Mouse (Mus musculus): Measurements from ENCODE around the gene Ttn. TPM values are rescaled to one million over a fixed set of nuclear protein-coding genes. Genes with fewer than 3 reads are reported as not detected.

Ttn gene
- polyA plus RNA-seq, 1 experiment from 2014 or later: 0.14 TPM

DNA sequence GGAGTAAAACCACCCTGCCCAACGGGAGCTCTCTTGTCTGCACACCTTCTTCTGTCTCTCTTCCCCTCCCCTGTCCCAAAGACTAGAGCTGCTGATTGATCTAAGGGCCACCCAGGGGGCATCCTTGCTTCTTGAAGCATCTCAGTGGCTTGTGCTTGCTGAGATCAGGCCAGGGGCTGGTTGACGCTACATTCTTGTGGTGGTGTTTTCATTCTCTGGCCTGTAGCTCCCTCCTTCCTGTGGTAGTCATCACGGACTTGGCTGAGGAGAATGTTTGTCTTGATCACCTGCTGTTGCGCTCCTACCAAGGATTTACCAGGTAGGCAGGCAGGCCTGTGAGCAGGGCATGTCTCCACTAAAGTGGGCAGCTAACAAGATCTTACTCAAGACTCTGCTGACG lies 279.6 kb downstream of the Ttn start:
- WGBS: 72% methylated on average over 5 of the region's 5 CpGs
- Histone ChIP-seq H3K4me2 (replicated peaks; ENCODE audit: low read depth, low read length) (no peak overlapping the region), H3K4me1 (ENCODE audit: control insufficient read depth, insufficient read depth, low read length) (no peaks in the 10 kb centered on the region), H3K27ac (ENCODE audit: low read length) (no peak overlapping the region), H3K4me3 (ENCODE audit: low read depth, low read length) (no peak overlapping the region), H3K9ac (replicated peaks; ENCODE audit: low read depth, low read length) (no peak overlapping the region), H3K36me3 (ENCODE audit: control insufficient read depth, insufficient read depth, low read length) (no peaks in the 10 kb centered on the region), H3K27me3 (ENCODE audit: control insufficient read depth, insufficient read depth, low read length) (no peaks in the 10 kb centered on the region), H3K9me3 (ENCODE audit: control insufficient read depth, low read depth, low read length) (no peaks in the 10 kb centered on the region)
- no peak for ATAC-seq (ENCODE audit: insufficient number of reproducible peaks, insufficient read depth, low FRiP score, low read depth)

DNA sequence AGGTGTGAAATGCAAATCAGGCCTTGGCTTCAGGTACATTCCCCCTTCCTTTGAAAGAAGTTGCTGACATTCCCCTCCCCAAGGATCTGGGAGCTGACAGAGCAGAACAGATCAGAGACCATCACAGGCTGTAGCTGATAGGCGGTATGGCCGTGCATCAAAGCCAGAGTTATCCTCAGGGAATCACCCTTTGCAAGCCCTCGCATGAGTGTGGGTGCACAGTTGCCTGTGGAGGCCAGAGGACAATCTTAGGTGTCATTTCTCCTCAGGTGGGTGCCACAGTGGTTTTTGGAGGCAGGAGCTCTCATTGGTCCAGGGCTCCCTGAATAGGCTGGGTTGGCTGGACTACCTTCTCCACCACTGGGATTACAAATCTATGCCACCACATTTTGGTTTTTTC lies 280.2 kb downstream of the Ttn start:
- H3K4me1 ChIP-seq (ENCODE audit: control insufficient read depth, insufficient read depth, low read length): no peaks in the 10 kb centered on the region
- 88% methylated on average over 3 of the region's 3 CpGs for WGBS
- 0 out of 2 replicates have a peak, but pooled peaks cover 4% of the 10 kb centered on the region for H3K36me3 ChIP-seq (ENCODE audit: control insufficient read depth, insufficient read depth, low read length)
- no peak overlapping the region for H3K27ac ChIP-seq (ENCODE audit: low read length)
- H3K9me3 ChIP-seq (ENCODE audit: control insufficient read depth, low read depth, low read length): no peaks in the 10 kb centered on the region
- H3K4me3 ChIP-seq (ENCODE audit: low read depth, low read length): no peak overlapping the region
- no peaks in the 10 kb centered on the region for H3K27me3 ChIP-seq (ENCODE audit: control insufficient read depth, insufficient read depth, low read length)
- H3K9ac ChIP-seq (replicated peaks; ENCODE audit: low read depth, low read length): no peak overlapping the region
- no peak overlapping the region for H3K4me2 ChIP-seq (replicated peaks; ENCODE audit: low read depth, low read length)
- no peak for ATAC-seq (ENCODE audit: insufficient number of reproducible peaks, insufficient read depth, low FRiP score, low read depth)

DNA sequence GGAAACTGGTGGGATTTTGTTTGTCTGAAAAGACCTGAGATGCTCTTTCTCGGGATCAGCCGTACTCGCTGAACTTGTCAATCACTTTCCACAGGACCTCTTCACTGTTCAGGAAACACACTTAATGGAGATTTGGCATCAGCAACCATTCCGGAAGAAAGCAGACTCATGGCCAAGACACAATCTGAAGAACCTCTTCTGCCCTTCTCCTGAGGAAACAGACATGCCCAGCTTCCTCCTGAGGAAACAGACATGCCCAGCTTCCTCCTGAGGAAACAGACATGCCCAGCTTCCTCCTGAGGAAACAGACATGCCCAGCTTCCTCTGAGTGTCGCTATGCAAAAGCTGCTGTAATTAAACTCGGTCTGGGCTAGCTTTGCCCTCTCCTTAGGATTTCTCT lies 287.1 kb downstream of the Ttn start:
- Histone ChIP-seq H3K27ac (ENCODE audit: low read length) (no peak overlapping the region), H3K4me2 (replicated peaks; ENCODE audit: low read depth, low read length) (no peak overlapping the region), H3K36me3 (ENCODE audit: control insufficient read depth, insufficient read depth, low read length) (peaks cover 34% of the 10 kb centered on the region), H3K4me1 (ENCODE audit: control insufficient read depth, insufficient read depth, low read length) (no peaks in the 10 kb centered on the region), H3K27me3 (ENCODE audit: control insufficient read depth, insufficient read depth, low read length) (no peaks in the 10 kb centered on the region), H3K9me3 (ENCODE audit: control insufficient read depth, low read depth, low read length) (no peaks in the 10 kb centered on the region), H3K4me3 (ENCODE audit: low read depth, low read length) (no peak overlapping the region), H3K9ac (replicated peaks; ENCODE audit: low read depth, low read length) (no peak overlapping the region)
- ATAC-seq (ENCODE audit: insufficient number of reproducible peaks, insufficient read depth, low FRiP score, low read depth): no peak
- 79% methylated on average over 6 of the region's 6 CpGs for WGBS

DNA sequence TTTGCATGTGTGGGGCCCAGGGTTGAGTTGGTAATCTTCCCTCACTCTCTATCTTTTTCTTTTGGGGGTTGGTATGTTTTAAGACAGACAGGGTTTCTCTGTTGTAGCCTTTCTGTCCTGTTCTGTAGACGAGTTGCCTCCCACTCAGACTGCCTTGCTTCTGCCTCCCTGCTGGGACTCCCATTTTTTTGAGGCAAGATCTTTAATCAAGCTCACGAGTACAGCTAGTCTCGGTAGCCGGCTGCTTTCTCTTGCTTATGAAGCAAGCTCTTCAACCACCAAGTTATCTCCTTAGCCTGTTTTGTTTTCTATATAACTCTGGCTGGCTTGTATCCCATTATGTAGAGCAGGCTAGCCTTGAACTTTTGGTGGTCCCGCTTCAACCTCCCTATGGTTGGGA lies 288.6 kb downstream of the Ttn start:
- WGBS: 84% methylated on average over 5 of the region's 5 CpGs
- peaks cover 34% of the 10 kb centered on the region for H3K36me3 ChIP-seq (ENCODE audit: control insufficient read depth, insufficient read depth, low read length)
- no peaks in the 10 kb centered on the region for H3K27me3 ChIP-seq (ENCODE audit: control insufficient read depth, insufficient read depth, low read length)

DNA sequence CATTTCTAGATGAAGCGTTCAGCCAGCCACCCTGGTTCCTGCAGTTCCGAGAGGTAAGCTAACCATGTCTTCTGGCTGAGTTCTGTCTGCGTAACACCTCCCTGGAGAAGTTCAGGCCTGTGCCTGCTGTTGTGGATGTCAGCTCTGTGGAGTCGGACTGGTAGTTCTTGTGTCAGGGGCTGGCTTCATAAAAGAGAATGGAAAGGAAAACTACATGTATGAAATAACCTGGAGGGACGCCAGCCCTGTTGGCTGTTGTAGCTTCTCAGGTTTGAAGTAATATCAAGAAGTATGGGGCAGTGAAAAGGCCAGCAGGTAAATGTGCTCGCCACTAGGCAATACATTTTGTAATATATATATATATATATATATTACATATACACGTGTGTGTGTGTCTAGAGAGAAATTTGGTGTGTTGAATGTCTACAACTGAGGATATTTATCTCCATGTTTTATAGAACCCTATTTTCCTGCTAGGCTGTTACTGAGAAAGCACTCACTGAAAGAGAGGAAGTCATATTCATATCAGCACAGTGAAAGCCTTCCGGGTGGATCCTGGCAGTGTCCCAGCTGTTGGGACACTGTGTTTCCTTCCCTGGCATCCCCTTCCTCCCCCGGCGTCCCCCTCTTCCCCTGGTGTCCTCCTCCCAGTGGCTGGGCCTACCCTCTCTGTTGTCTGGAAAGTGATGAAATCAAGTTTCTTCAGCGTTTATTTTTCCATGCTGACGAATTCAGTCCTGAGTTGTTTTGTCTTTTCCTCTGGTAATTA lies 291.7 kb downstream of the Ttn start:
- no peak for ATAC-seq (ENCODE audit: insufficient number of reproducible peaks, insufficient read depth, low FRiP score, low read depth)
- peaks cover 49% of the 10 kb centered on the region for H3K36me3 ChIP-seq (ENCODE audit: control insufficient read depth, insufficient read depth, low read length)
- no peak overlapping the region for H3K27ac ChIP-seq (ENCODE audit: low read length)

More for the DNA sequence above, 288.6 kb downstream of the Ttn start:
- H3K4me3 ChIP-seq (ENCODE audit: low read depth, low read length): no peak overlapping the region
- no peak for ATAC-seq (ENCODE audit: insufficient number of reproducible peaks, insufficient read depth, low FRiP score, low read depth)
- H3K27ac ChIP-seq (ENCODE audit: low read length): no peak overlapping the region
- no peak overlapping the region for H3K9ac ChIP-seq (replicated peaks; ENCODE audit: low read depth, low read length)
- H3K4me2 ChIP-seq (replicated peaks; ENCODE audit: low read depth, low read length): no peak overlapping the region
- no peaks in the 10 kb centered on the region for H3K9me3 ChIP-seq (ENCODE audit: control insufficient read depth, low read depth, low read length)
- no peaks in the 10 kb centered on the region for H3K4me1 ChIP-seq (ENCODE audit: control insufficient read depth, insufficient read depth, low read length)

DNA sequence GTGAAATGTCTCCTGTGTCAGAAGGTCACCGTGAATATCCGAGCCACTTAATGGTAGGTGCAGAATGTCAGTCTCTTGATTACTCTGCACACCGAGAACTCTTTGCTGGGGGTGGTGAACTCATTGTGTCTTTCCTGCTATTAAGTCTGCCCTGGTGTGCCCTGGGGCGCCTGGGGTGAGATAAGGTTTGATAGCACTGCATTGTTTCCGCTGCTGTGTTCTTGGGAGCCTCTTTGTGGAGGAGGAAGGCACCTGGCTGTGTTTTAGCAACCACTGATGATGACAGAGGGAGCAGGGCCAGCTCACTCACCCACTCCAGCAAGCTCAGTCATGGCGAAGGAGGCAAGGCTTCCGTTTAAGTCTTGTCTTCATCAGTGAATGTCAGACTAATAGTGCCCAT lies 294.2 kb downstream of the Ttn start:
- H3K4me2 ChIP-seq (replicated peaks; ENCODE audit: low read depth, low read length): no peak overlapping the region
- no peak overlapping the region for H3K9ac ChIP-seq (replicated peaks; ENCODE audit: low read depth, low read length)
- no peak overlapping the region for H3K4me3 ChIP-seq (ENCODE audit: low read depth, low read length)
- no peaks in the 10 kb centered on the region for H3K4me1 ChIP-seq (ENCODE audit: control insufficient read depth, insufficient read depth, low read length)
- H3K36me3 ChIP-seq (ENCODE audit: control insufficient read depth, insufficient read depth, low read length): peaks cover 43% of the 10 kb centered on the region
- no peak overlapping the region for H3K27ac ChIP-seq (ENCODE audit: low read length)
- no peaks in the 10 kb centered on the region for H3K27me3 ChIP-seq (ENCODE audit: control insufficient read depth, insufficient read depth, low read length)
- WGBS: 52% methylated on average over 7 of the region's 7 CpGs
- no peak for ATAC-seq (ENCODE audit: insufficient number of reproducible peaks, insufficient read depth, low FRiP score, low read depth)
- H3K9me3 ChIP-seq (ENCODE audit: control insufficient read depth, low read depth, low read length): no peaks in the 10 kb centered on the region

More for the DNA sequence above, 291.7 kb downstream of the Ttn start:
- Histone ChIP-seq H3K4me2 (replicated peaks; ENCODE audit: low read depth, low read length) (no peak overlapping the region), H3K27me3 (ENCODE audit: control insufficient read depth, insufficient read depth, low read length) (no peaks in the 10 kb centered on the region), H3K4me1 (ENCODE audit: control insufficient read depth, insufficient read depth, low read length) (no peaks in the 10 kb centered on the region), H3K4me3 (ENCODE audit: low read depth, low read length) (no peak overlapping the region), H3K9me3 (ENCODE audit: control insufficient read depth, low read depth, low read length) (no peaks in the 10 kb centered on the region), H3K9ac (replicated peaks; ENCODE audit: low read depth, low read length) (no peak overlapping the region)
- 84% methylated on average over 12 of the region's 12 CpGs for WGBS

DNA sequence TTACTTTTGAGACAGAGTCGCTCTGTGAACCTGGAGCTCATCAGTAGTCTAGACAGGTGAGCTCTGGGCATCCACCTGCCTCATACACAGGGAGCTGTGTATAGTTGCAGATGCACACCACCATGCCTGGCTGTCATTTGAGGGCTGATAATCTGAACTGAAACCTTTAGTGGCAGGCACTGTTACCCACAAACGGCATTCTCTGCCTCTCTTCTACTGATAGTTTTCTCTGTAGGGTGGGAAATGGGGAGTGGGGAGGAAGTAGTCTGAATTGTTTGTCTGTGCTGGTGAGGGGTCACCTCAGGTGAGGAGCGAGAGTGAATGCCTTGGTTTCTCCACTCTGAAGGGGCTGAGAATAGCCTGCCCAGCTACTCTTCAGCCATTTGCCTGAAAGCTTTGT lies 294.7 kb downstream of the Ttn start:
- H3K4me2 ChIP-seq (replicated peaks; ENCODE audit: low read depth, low read length): no peak overlapping the region
- no peaks in the 10 kb centered on the region for H3K9me3 ChIP-seq (ENCODE audit: control insufficient read depth, low read depth, low read length)
- no peak for ATAC-seq (ENCODE audit: insufficient number of reproducible peaks, insufficient read depth, low FRiP score, low read depth)
- H3K4me3 ChIP-seq (ENCODE audit: low read depth, low read length): no peak overlapping the region
- 73% methylated on average over 3 of the region's 3 CpGs for WGBS
- H3K36me3 ChIP-seq (ENCODE audit: control insufficient read depth, insufficient read depth, low read length): peaks cover 43% of the 10 kb centered on the region
- H3K27ac ChIP-seq (ENCODE audit: low read length): no peak overlapping the region
- H3K27me3 ChIP-seq (ENCODE audit: control insufficient read depth, insufficient read depth, low read length): no peaks in the 10 kb centered on the region
- H3K9ac ChIP-seq (replicated peaks; ENCODE audit: low read depth, low read length): no peak overlapping the region
- no peaks in the 10 kb centered on the region for H3K4me1 ChIP-seq (ENCODE audit: control insufficient read depth, insufficient read depth, low read length)

DNA sequence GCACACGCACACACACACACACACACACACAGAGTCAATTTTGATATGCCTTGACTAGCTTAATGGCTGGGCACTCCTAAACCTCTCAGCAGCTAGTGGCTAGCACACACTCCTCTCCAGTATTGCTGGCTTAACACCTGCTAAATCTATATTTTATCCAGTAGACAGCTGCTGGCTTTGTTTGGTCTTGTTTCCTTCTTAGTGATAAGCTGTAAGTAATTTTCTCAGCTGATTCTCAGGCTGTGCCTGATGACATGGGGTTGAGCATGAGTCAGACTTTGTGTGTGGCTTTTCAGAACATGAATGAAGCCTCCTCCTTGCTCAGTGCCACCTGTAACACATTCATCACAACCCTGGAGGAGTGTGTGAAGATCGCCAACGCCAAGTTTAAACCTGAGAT lies 295.4 kb downstream of the Ttn start:
- no peak overlapping the region for H3K4me3 ChIP-seq (ENCODE audit: low read depth, low read length)
- H3K9ac ChIP-seq (replicated peaks; ENCODE audit: low read depth, low read length): no peak overlapping the region
- H3K9me3 ChIP-seq (ENCODE audit: control insufficient read depth, low read depth, low read length): no peaks in the 10 kb centered on the region
- no peak overlapping the region for H3K4me2 ChIP-seq (replicated peaks; ENCODE audit: low read depth, low read length)
- H3K27ac ChIP-seq (ENCODE audit: low read length): no peak overlapping the region
- H3K27me3 ChIP-seq (ENCODE audit: control insufficient read depth, insufficient read depth, low read length): no peaks in the 10 kb centered on the region
- ATAC-seq (ENCODE audit: insufficient number of reproducible peaks, insufficient read depth, low FRiP score, low read depth): 0 out of 2 replicates have a peak, but pooled peaks have one; percentile 14
- H3K36me3 ChIP-seq (ENCODE audit: control insufficient read depth, insufficient read depth, low read length): peaks cover 46% of the 10 kb centered on the region; the same call in 1 of the 2 replicates
- H3K4me1 ChIP-seq (ENCODE audit: control insufficient read depth, insufficient read depth, low read length): no peaks in the 10 kb centered on the region
- 75% methylated on average over 3 of the region's 3 CpGs for WGBS

DNA sequence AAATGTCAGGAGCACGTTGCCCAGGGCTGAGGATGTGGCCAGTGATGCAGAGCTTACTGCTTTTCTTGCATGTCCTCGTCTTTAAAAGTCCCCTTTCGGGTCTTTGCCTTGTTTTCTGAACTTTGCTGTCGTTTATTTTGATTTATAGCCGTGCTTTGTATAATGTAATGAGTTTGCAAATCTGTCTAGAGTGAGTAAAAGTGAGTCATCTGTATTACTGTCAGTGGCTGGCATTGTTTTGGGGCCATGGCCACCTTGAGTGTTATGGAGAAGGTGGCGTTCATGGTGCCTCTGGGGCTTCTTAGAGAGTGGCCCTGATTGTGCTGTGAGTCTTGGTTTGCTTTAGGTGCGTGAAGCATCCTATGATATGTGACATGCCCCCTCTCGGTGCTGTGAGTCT lies 300.0 kb downstream of the Ttn start:
- Histone ChIP-seq H3K27ac (ENCODE audit: low read length) (no peak overlapping the region), H3K4me3 (ENCODE audit: low read depth, low read length) (no peak overlapping the region), H3K9me3 (ENCODE audit: control insufficient read depth, low read depth, low read length) (no peaks in the 10 kb centered on the region), H3K36me3 (ENCODE audit: control insufficient read depth, insufficient read depth, low read length) (peaks cover 38% of the 10 kb centered on the region; the same call in 1 of the 2 replicates), H3K27me3 (ENCODE audit: control insufficient read depth, insufficient read depth, low read length) (no peaks in the 10 kb centered on the region), H3K4me1 (ENCODE audit: control insufficient read depth, insufficient read depth, low read length) (no peaks in the 10 kb centered on the region), H3K4me2 (replicated peaks; ENCODE audit: low read depth, low read length) (no peak overlapping the region), H3K9ac (replicated peaks; ENCODE audit: low read depth, low read length) (no peak overlapping the region)
- WGBS: 86% methylated on average over 8 of the region's 8 CpGs
- no peak for ATAC-seq (ENCODE audit: insufficient number of reproducible peaks, insufficient read depth, low FRiP score, low read depth)
